Mouse (Mus musculus): ENCODE results near the gene Arf3.

- TF ChIP-seq POLR2A (IDR thresholded peaks at IDR 0.05; ENCODE audit: insufficient read depth, low read depth, low read length), result no peak
- peak; percentile 54; the same call in 1 of the 2 replicates for TF ChIP-seq CTCF (IDR thresholded peaks at IDR 0.05; ENCODE audit: insufficient read depth, low read depth, low read length)
Observed at GRCm38 (mm10) chr15:98805324-98806040, 42.5 kb upstream of the Arf3 start.
